In the genomic region with DNA sequence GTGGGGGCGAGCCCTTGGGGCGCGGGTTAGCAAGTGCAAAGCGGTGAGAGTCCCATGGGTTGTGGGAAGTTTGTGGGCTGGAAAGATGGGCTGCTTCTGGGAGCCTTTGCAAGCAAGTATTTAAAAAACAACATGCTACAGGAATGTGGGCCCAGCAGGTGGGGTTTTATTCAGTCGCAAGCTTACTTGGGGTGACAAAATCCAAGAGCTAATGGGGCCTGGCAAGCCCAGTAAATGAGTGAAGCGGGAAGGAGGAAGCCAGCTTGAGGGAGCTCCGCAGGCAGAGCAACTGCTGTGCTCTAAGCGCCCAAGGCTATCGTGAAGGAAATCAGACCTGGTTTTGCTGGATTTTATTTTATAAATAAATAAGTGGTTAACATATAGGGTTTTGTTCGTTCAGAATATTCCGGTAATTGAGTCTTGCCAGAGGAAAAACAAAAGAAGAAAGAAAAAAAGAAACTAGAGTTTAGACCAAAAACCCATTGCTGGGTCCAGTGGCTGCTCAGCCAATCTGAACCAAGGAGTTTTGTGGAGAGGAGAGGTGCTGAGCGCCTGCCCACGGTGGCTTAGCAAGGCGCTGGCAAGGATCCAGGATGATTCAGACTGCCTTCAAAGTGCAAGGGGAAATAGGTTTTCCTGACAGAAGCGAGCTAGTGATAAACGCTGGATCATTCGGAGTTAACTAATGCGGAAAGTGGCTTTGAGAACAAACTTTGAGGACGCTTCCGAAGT, we compare ENCODE assay signal across 8 mouse cellular contexts. TPM values are rescaled to one million over a fixed set of nuclear protein-coding genes. Genes with fewer than 3 reads are reported as not detected.
DNase-seq lines count a peak whose midpoint lies in the region; ATAC-seq and TF ChIP-seq lines count a peak whose summit lies in the region.

Gene Stxbp6, minus strand, starts transcription at position 99 of the 732 bp plus-strand sequence.

- TF ChIP-seq EP300 in MEL (IDR thresholded peaks at IDR 0.05; ENCODE audit: low read depth in 1 of 2, low read length in 2 of 2), result no peak

- H3K27me3 ChIP-seq in MEL (ENCODE audit: control insufficient read depth in 1 of 2, insufficient read depth in 2 of 2, low read length in 2 of 2), result no peaks in the 10 kb centered on the region
- peaks cover 7% of the 10 kb centered on the region; the same call in 1 of the 2 replicates for H3K27me3 ChIP-seq in hindbrain, embryonic 14.5 days (ENCODE audit: control insufficient read depth, insufficient read depth, low read length)

- H3K36me3 ChIP-seq in MEL (ENCODE audit: control insufficient read depth in 1 of 2, insufficient read depth in 2 of 2, low read length in 2 of 2), result no peaks in the 10 kb centered on the region
- no peaks in the 10 kb centered on the region for H3K36me3 ChIP-seq in hindbrain, embryonic 14.5 days (replicated peaks; ENCODE audit: control insufficient read depth, insufficient read depth)
- H3K36me3 ChIP-seq in macrophage (ENCODE audit: inconsistent target), result no peaks in the 10 kb centered on the region

- no peak within 1 kb of the TSS for H3K9ac ChIP-seq in MEL (ENCODE audit: control insufficient read depth, low read depth, low read length, poor library complexity, severe bottlenecking)
- H3K9ac ChIP-seq in hindbrain, embryonic 14.5 days, result peak within 1 kb of the TSS; percentile 75

- H3K4me2 ChIP-seq in hindbrain, embryonic 14.5 days (replicated peaks), result peak within 1 kb of the TSS; percentile 100

- no peak for TF ChIP-seq POLR2A in MEL (IDR thresholded peaks at IDR 0.05; ENCODE audit: control insufficient read depth in 1 of 2, insufficient read depth in 1 of 2, low read depth in 1 of 2, low read length in 2 of 2, poor library complexity in 1 of 2)

- peak; percentile 4 for DNase-seq in MEL (ENCODE audit: low read depth, low spot score)
- peak; percentile 91 for DNase-seq in brain, adult 2 months (ENCODE audit: low read depth, low spot score)
- peak; percentile 67 for DNase-seq in gastrocnemius, adult 18-20 months (ENCODE audit: low spot score)
- peak; percentile 69 for DNase-seq in hindbrain, embryonic 14.5 days (ENCODE audit: low spot score)
- DNase-seq in left cerebral cortex, adult 8-10 months (ENCODE audit: low spot score in 2 of 2), result peak in 1 of 2 experiments; percentile 64
- DNase-seq in skeletal muscle tissue, adult 2 months (ENCODE audit: low read depth, low spot score), result peak; percentile 76
- no peak for DNase-seq in spleen, adult 12 weeks (ENCODE audit: low spot score)

- peak; percentile 58 for ATAC-seq in hindbrain, embryonic 14.5 days (ENCODE audit: low FRiP score)

- H3K4me3 ChIP-seq in MEL (ENCODE audit: control insufficient read depth in 1 of 2, insufficient read depth in 1 of 2, low read depth in 2 of 2, low read length in 2 of 2) (no peak within 1 kb of the TSS), macrophage (ENCODE audit: inconsistent target) (peak within 1 kb of the TSS; percentile 25)
- peak within 1 kb of the TSS; percentile 85 for H3K4me3 ChIP-seq in hindbrain, embryonic 14.5 days (replicated peaks; ENCODE audit: low read length)

- no peaks in the 10 kb centered on the region for H3K79me2 ChIP-seq in MEL (ENCODE audit: control insufficient read depth, insufficient read depth, low read length, poor library complexity)
- H3K79me2 ChIP-seq in macrophage (ENCODE audit: inconsistent target), result no peaks in the 10 kb centered on the region

- WGBS in hindbrain, embryonic 14.5 days, result 3% methylated on average over 20 of the region's 20 CpGs
- WGBS in macrophage (ENCODE audit: missing documents), result 1% methylated on average over 20 of the region's 20 CpGs

- H3K9me3 ChIP-seq in MEL (replicated peaks; ENCODE audit: insufficient read depth, low read length), result no peaks in the 10 kb centered on the region
- H3K9me3 ChIP-seq in hindbrain, embryonic 14.5 days (ENCODE audit: control insufficient read depth, low read length), result no peaks in the 10 kb centered on the region

- TF ChIP-seq RAD21 in MEL (IDR thresholded peaks at IDR 0.05; ENCODE audit: low read depth, low read length), result no peak

- no peak within 1 kb of the TSS for H3K27ac ChIP-seq in MEL (ENCODE audit: control insufficient read depth, low read depth, low read length)
- peak within 1 kb of the TSS; percentile 81 for H3K27ac ChIP-seq in hindbrain, embryonic 14.5 days
- H3K27ac ChIP-seq in macrophage, result peak within 1 kb of the TSS; percentile 15; the same call in 1 of the 2 replicates

- no peaks in the 10 kb centered on the region for H3K4me1 ChIP-seq in MEL (ENCODE audit: control insufficient read depth in 1 of 2, insufficient read depth in 2 of 2, low read length in 2 of 2)
- H3K4me1 ChIP-seq in hindbrain, embryonic 14.5 days (replicated peaks; ENCODE audit: control insufficient read depth, insufficient read depth, low read length), result peaks cover 11% of the 10 kb centered on the region; the same call in 1 of the 2 replicates

- TF ChIP-seq CTCF in MEL (IDR thresholded peaks at IDR 0.05 in 2 of 3, conservative IDR thresholded peaks at IDR 0.05 in 1 of 3; ENCODE audit: control insufficient read depth in 1 of 3, insufficient read depth in 1 of 3, low read depth in 2 of 3, low read length in 3 of 3, poor library complexity in 1 of 3, severe bottlenecking in 1 of 3), result no peak

TF ChIP-seq in MEL, 35 proteins besides CTCF, POLR2A, EP300 and RAD21:
- TF ChIP-seq CHD2 (IDR thresholded peaks at IDR 0.05; ENCODE audit: low read length) (no peak), E2F4 (IDR thresholded peaks at IDR 0.05; ENCODE audit: borderline replicate concordance, low read depth, low read length) (no peak), MEF2A (IDR thresholded peaks at IDR 0.05; ENCODE audit: extremely low read depth, insufficient replicate concordance, low read depth, low read length, poor library complexity, severe bottlenecking) (no peak)

RNA-seq across cellular contexts. Expression of gene Stxbp6, which starts in this region (rescaled TPM):
- total RNA-seq in MEL (2012; rRNA removed), result not detected in 2 replicates
- polyA plus RNA-seq in MEL (2012; ENCODE audit: insufficient read depth in 1 of 2, insufficient read length in 2 of 2, low read depth in 1 of 2, low replicate concordance in 2 of 2, missing spikeins in 1 of 2) (not detected), macrophage (2018) (0.62 to 0.79 TPM in 2 of 3 replicates, not detected in the other)
- total RNA-seq in gastrocnemius, adult 18-20 months (2021), result 1 to 10 TPM; 4.7 to 5.0 TPM
- polyA plus RNA-seq in hindbrain, embryonic 14.5 days (2014; fragmentation: Nextera tagmentation; extraction: Ambion mirVana), result 21.4 and 24.6 TPM in 2 replicates
- 10 to 100 TPM; 52.0 to 82.7 (median 62.7) TPM for total RNA-seq in left cerebral cortex, adult 8-10 months (2022)
- total RNA-seq in macrophage (2018; cell fraction: chromatin; rRNA removed), result 10 to 100 TPM in 3 of 26 experiments, 1 to 10 TPM in 1, under 1 TPM in 1, not detected in 21; 0.47 to 30.0 (median 19.1) TPM
- total RNA-seq in macrophage (2018; cell fraction: cytosol; rRNA removed), result under 1 TPM in 23 of 26 experiments, not detected in 3; 0.04 to 0.86 (median 0.23) TPM
- 10 to 100 TPM in 3 of 26 experiments, 1 to 10 TPM in 7, under 1 TPM in 7, not detected in 9; 0.15 to 26.2 (median 1.7) TPM for total RNA-seq in macrophage (2018; cell fraction: nucleus; rRNA removed)

Comparison
In these comparisons a context has a peak if more than half of its experiments do, and no peak if none do; other contexts are left out.
1. RNA of gene Stxbp6 (total RNA-seq): 52.0 to 82.7 TPM in left cerebral cortex, adult 8-10 months; 4.7 to 5.0 TPM in gastrocnemius, adult 18-20 months and not detected in MEL; every median in the first group is over 4 times any median in the second.
2. RNA of gene Stxbp6 (polyA plus RNA-seq): 21.4 to 24.6 TPM in hindbrain, embryonic 14.5 days; 0.62 to 0.79 TPM in macrophage and not detected in MEL; every median in the first group is over 10 times any median in the second.
3. Peak in DNase-seq in MEL; RNA of the gene not detected or under 1 TPM.
4. H3K4me3 ChIP-seq: peak in hindbrain, embryonic 14.5 days (single experiment) and macrophage (single experiment); none in MEL (0 of 2).